Mouse (Mus musculus) erythroblast, embryonic 14.5 days (primary cell): Measurements from ENCODE around the gene Thap12. TPM values are rescaled to one million over a fixed set of nuclear protein-coding genes. Genes with fewer than 3 reads are reported as not detected.

Source experiments
- H3K27me3 ChIP-seq: 2 replicates; pipeline ENCODE4 v1.6.1; 2012; ENCODE audit warnings: inconsistent platforms; ENCODE audit not compliant: control insufficient read depth
- H3K36me3 ChIP-seq: 2 replicates; pipeline ENCODE4 v1.6.1; 2012; ENCODE audit warnings: mild to moderate bottlenecking, inconsistent platforms; ENCODE audit not compliant: control insufficient read depth
- H3K4me1 ChIP-seq: 2 replicates; pipeline ENCODE4 v1.6.1; 2012; ENCODE audit warnings: inconsistent platforms; ENCODE audit not compliant: control insufficient read depth
- H3K4me3 ChIP-seq: replicated peaks from 2 replicates; pipeline ENCODE3; 2012; ENCODE audit warnings: moderate library complexity, mild to moderate bottlenecking, inconsistent platforms
- H3K9me3 ChIP-seq: 2 replicates; pipeline ENCODE4 v1.6.1; 2012; ENCODE audit warnings: low read length, inconsistent platforms, mixed read lengths; ENCODE audit not compliant: control insufficient read depth
- GATA1 ChIP-seq: IDR thresholded peaks from 2 replicates; pipeline ENCODE4 v1.6.1; 2012; ENCODE audit warnings: low read length, inconsistent platforms, mixed read lengths
- TAL1 ChIP-seq: IDR thresholded peaks from 3 replicates; pipeline ENCODE4 v1.6.1; 2012; ENCODE audit warnings: low read length, inconsistent platforms, mixed read lengths
- polyA plus RNA-seq: library from polyadenylated mRNA; stranded (reverse); fragments of >175 nt; gene quantifications from 2 replicates; pipeline ENCODE4 v1.2.3, GENCODE M21; 2012

The Thap12 gene
- polyA plus RNA-seq, 1 experiment, result 0.42 TPM

- no peak overlapping the region for H3K4me3 ChIP-seq
- peaks cover 2% of the 10 kb centered on the region; the same call in 1 of the 2 replicates for H3K4me1 ChIP-seq
- no peaks in the 10 kb centered on the region for H3K27me3 ChIP-seq
- H3K9me3 ChIP-seq, result no peaks in the 10 kb centered on the region
- TF ChIP-seq GATA1, result no peak
- no peak for TF ChIP-seq TAL1
- H3K36me3 ChIP-seq, result no peaks in the 10 kb centered on the region
Observed at GRCm38 (mm10) chr7:98672241-98672955, 30.5 kb upstream of the Thap12 start.

- TF ChIP-seq TAL1 (no peak), GATA1 (no peak)
- H3K4me1 ChIP-seq, result peaks cover 2% of the 10 kb centered on the region; the same call in 1 of the 2 replicates
- no peaks in the 10 kb centered on the region; the same call in 1 of the 2 replicates for H3K27me3 ChIP-seq
- H3K36me3 ChIP-seq, result no peaks in the 10 kb centered on the region
- no peaks in the 10 kb centered on the region for H3K9me3 ChIP-seq
- no peak overlapping the region for H3K4me3 ChIP-seq
Observed at GRCm38 (mm10) chr7:98674344-98674743, 28.6 kb upstream of the Thap12 start.

GRCm38 (mm10) chr7:98677511-98677910 is 25.4 kb upstream of the Thap12 start:
- no peak overlapping the region for H3K4me3 ChIP-seq
- H3K36me3 ChIP-seq, result no peaks in the 10 kb centered on the region
- TF ChIP-seq GATA1 (no peak), TAL1 (no peak)
- peaks cover 2% of the 10 kb centered on the region; the same call in 1 of the 2 replicates for H3K4me1 ChIP-seq
- peaks cover 7% of the 10 kb centered on the region for H3K27me3 ChIP-seq
- no peaks in the 10 kb centered on the region for H3K9me3 ChIP-seq

- no peaks in the 10 kb centered on the region for H3K36me3 ChIP-seq
- H3K4me3 ChIP-seq, result no peak overlapping the region
- peaks cover 7% of the 10 kb centered on the region for H3K27me3 ChIP-seq
- peaks cover 2% of the 10 kb centered on the region; the same call in 1 of the 2 replicates for H3K4me1 ChIP-seq
- H3K9me3 ChIP-seq, result no peaks in the 10 kb centered on the region
- no peak for TF ChIP-seq TAL1
- no peak for TF ChIP-seq GATA1
Observed at GRCm38 (mm10) chr7:98678441-98678840, 24.5 kb upstream of the Thap12 start.

GRCm38 (mm10) chr7:98680691-98681090 is 22.2 kb upstream of the Thap12 start:
- no peaks in the 10 kb centered on the region for H3K36me3 ChIP-seq
- TF ChIP-seq TAL1 (no peak), GATA1 (no peak)
- no peaks in the 10 kb centered on the region for H3K9me3 ChIP-seq

GRCm38 (mm10) chr7:98682821-98683220 is 20.1 kb upstream of the Thap12 start:
- no peaks in the 10 kb centered on the region for H3K36me3 ChIP-seq
- peaks cover 7% of the 10 kb centered on the region for H3K27me3 ChIP-seq
- H3K9me3 ChIP-seq, result no peaks in the 10 kb centered on the region
- H3K4me1 ChIP-seq, result no peaks in the 10 kb centered on the region
- no peak for TF ChIP-seq GATA1
- H3K4me3 ChIP-seq, result no peak overlapping the region

More at GRCm38 (mm10) chr7:98680691-98681090, 22.2 kb upstream of the Thap12 start:
- Histone ChIP-seq H3K4me1 (no peaks in the 10 kb centered on the region), H3K27me3 (peaks cover 7% of the 10 kb centered on the region), H3K4me3 (no peak overlapping the region)

GRCm38 (mm10) chr7:98685895-98686294 is 17.0 kb upstream of the Thap12 start:
- Histone ChIP-seq H3K36me3 (no peaks in the 10 kb centered on the region), H3K4me3 (no peak overlapping the region), H3K4me1 (no peaks in the 10 kb centered on the region), H3K9me3 (no peaks in the 10 kb centered on the region), H3K27me3 (no peaks in the 10 kb centered on the region; the same call in 1 of the 2 replicates)
- no peak for TF ChIP-seq TAL1
- no peak for TF ChIP-seq GATA1

- H3K4me1 ChIP-seq, result no peaks in the 10 kb centered on the region
- no peaks in the 10 kb centered on the region for H3K36me3 ChIP-seq
- TF ChIP-seq GATA1, result no peak
- no peak for TF ChIP-seq TAL1
- H3K9me3 ChIP-seq, result no peaks in the 10 kb centered on the region
- no peak overlapping the region for H3K4me3 ChIP-seq
- H3K27me3 ChIP-seq, result no peaks in the 10 kb centered on the region
Observed at GRCm38 (mm10) chr7:98690126-98690525, 12.8 kb upstream of the Thap12 start.

GRCm38 (mm10) chr7:98690831-98691230 is 12.1 kb upstream of the Thap12 start:
- no peaks in the 10 kb centered on the region for H3K9me3 ChIP-seq
- no peaks in the 10 kb centered on the region for H3K4me1 ChIP-seq
- TF ChIP-seq GATA1 (no peak), TAL1 (no peak)
- no peaks in the 10 kb centered on the region for H3K27me3 ChIP-seq
- no peak overlapping the region for H3K4me3 ChIP-seq
- H3K36me3 ChIP-seq, result no peaks in the 10 kb centered on the region
